Mouse (Mus musculus) liver (tissue): ENCODE measurements around the gene Snrpc.

Source experiments
- DNase-seq: peaks from one replicate; pipeline ENCODE4 v3.0.0-alpha.2; 2020; ENCODE audit warnings: mixed read lengths

The Snrpc gene

GRCm38 (mm10) chr17:27819971-27820567 lies 17.9 kb upstream of the Snrpc start:
- peak; percentile 65 for DNase-seq

GRCm38 (mm10) chr17:27820568-27821406 lies 17.2 kb upstream of the Snrpc start, which contains the start of gene D17Wsu92e:
TSS of gene D17Wsu92e (minus strand) at chr17:27820648.
- peak; percentile 99 for DNase-seq

- DNase-seq: peak; percentile 60
Observed at GRCm38 (mm10) chr17:27821407-27822338, 16.3 kb upstream of the Snrpc start.

GRCm38 (mm10) chr17:27823142-27823905 lies 14.6 kb upstream of the Snrpc start:
- no peak for DNase-seq

- DNase-seq: no peak
Observed at GRCm38 (mm10) chr17:27824941-27825340, 13.0 kb upstream of the Snrpc start.

DNA sequence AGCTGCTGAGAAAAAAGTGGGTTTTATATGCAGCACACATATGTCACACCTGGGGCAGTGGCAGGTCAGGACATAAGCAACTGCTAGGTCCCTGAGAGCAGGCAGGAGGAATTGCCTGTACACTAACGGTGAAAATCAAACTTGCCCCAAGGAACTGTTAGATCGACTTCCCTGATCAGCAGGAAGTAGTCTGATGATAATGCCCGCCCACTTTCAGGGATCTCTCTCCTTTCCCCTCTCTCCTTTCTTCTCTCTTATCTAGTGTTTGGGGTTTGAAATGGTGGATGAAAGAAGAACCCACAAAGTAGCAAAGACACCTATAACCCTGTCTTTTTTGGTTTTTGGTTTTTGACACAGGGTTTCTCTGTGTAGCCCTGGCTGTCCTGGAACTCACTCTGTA lies 12.4 kb upstream of the Snrpc start:
- no peak for DNase-seq

DNA sequence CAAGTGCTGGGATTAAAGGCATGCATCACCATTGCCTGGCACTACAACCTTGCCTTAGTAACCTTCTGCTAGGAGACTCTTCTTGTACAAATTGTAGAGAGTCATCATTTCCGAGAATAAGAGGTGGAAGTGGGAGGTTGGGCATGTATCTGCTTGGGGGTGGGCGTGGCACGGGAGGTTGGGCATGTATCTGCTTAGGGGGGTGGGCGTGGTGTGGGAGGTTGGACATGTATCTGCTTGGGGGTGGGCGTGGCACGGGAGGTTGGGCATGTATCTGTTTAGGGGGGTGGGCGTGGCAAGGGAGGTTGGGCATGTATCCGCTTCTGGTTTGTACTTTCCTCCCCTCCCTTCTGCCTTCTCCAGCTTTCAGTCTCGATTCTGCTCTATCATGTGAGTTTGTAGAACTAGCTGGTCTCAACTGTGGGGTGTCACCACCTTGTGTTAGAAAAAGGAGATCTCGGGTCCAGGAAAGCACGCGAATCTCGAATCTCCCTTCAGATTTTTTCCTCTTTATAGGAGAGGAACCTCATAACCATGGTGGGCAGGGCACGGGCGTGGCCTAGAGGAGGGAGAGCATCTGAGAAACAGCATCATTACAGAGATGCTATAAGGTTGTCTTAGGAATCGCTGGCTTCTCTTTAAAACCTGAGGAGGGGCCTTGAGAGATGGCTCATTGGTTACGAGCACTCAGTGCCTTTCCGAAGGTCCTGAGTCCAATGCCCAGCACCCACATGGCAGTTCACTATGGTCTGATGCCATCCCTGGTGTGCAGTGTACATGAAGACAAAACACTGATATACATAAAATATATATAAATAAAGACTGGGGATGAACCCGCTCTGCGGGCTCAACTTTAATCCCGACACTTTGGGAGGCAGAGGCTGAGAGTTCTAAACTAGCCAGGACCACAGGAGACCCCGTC lies 11.7 kb upstream of the Snrpc start:
- DNase-seq: peak; percentile 94

- DNase-seq: peak; percentile 34
Observed at GRCm38 (mm10) chr17:27826908-27827383, 11.0 kb upstream of the Snrpc start.

GRCm38 (mm10) chr17:27827511-27827910 lies 10.4 kb upstream of the Snrpc start:
- no peak for DNase-seq

GRCm38 (mm10) chr17:27830411-27830810 lies 7.5 kb upstream of the Snrpc start:
- peak; percentile 58 for DNase-seq

DNA sequence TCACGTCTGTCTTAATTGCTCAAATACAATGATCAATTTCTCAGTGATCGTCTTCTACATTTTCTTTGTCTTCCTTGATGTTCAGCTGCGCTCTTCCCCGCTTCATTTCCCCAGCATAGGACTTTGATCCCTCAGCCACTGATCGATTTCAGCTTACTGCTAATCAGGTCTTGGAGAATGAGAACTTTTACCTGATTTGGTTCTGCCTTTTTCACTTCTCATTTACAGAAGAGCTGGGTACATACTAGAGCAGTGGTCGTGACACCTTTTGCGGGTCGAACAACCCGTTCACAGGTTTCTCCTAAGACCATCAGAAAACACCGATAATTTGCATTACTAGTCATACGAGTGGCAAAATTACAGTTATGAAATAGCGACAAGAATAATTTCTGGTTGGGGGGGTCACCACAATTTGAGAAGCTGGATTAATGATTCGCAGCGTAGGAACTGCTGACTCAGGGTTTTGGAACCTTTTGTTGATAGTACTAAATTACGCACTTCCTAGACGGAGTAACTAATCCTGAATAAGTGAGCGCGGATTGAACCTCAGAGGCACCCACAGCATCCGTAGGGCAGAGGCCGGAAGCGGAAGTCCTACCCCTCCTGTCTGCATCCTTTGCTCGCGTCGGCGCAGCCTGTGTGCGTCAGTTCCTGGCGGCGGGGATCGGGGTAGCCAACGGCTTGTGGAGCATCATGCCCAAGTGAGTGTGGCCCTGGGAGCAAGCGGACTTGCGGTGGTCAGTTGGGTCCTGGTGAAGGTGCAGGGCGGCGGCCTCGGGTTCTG lies 1.7 kb downstream of the Snrpc start:
- DNase-seq: peak; percentile 94

DNA sequence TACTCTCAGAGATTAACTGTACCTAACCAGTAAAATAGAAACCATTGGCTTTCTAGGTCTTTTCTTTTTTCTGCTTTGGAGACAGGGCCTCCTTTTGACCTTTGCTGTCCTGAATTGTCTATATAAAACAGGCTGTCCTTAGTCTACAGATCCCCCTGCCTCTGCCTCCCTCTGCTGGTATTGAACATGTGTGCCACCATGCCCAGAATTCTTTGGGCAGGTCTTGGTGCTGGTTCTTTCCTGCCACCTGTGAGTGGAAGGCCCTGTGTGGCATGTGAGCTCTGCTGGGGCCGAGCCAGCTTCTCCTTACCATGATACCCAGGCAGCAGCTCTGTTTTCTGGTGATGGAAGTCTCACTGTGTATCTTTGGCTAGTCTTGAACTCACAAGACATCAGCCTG lies 10.4 kb downstream of the Snrpc start:
- no peak for DNase-seq

GRCm38 (mm10) chr17:27851076-27851475 lies 13.1 kb downstream of the Snrpc start:
- no peak for DNase-seq

DNA sequence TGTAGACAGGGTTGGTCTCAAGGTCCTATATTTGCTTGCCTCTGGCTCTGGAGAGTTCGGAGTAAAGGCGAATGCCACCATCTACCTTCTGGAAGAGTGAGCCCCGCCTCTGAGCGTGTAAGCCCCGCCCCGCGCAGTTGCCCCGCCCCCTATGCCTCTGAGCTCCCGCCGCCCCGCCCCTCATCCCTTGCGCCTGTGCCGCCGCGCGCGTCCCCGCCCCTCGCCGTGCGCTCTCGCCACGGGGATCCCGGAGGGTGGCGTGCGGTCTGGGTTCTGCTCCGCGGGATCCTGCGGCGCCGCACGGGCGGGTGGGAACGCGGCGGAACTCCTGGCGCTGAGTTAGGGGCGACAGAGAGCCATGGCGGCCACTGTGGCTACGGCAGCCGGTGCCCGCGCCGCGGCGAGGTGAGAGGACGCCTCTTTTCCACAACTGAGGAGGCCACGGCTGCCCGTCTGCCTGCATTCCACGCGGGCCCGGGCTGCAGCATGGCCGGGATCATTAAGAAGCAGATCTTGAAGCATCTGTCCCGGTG lies 18.4 kb downstream of the Snrpc start, which contains the start of gene Uhrf1bp1:
TSS of gene Uhrf1bp1 (plus strand) at position 177 of the 533 bp plus-strand sequence.
- peak; percentile 95 for DNase-seq

DNA sequence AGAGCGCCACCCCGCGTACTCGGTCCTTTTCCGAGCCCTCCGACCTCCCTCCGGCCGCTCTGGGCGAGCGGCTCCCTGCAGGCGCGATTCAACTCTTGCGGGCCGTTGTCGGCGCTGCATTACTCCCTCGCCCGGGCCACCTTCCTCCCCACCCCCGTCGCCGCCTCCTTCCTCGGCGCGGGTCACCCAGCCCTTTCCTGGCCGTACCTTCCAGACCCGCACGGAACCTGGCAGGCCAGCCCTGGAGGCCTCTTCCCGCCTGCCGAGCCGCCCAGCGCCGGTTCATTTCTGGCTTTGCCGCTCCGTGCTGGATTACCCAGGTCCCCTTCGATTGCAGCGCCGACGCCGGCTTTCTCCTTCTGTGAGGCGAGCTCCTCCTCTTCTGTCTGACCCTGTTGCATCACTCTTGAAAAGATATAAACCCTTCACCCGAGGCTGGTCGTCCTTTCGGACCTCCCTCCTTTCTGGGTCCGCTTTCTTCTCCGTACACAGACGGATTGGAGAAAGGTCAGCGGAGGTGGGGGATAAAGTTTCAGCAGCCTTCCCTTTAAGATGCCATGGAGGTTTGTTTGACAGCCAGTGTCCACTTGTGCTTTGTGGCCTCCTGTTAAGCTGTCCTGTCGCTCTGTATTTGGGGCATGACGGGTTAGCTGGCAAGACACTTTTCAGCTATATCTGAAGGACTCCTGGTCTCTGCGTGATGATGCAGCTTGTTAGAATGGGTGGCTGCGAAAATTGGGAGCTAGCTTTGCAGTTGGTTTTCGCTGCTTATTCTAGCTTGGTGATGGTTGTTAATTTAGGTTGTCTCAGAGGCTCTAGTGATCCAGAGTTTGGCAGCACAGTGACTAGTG lies 19.1 kb downstream of the Snrpc start:
- DNase-seq: peak; percentile 67

DNA sequence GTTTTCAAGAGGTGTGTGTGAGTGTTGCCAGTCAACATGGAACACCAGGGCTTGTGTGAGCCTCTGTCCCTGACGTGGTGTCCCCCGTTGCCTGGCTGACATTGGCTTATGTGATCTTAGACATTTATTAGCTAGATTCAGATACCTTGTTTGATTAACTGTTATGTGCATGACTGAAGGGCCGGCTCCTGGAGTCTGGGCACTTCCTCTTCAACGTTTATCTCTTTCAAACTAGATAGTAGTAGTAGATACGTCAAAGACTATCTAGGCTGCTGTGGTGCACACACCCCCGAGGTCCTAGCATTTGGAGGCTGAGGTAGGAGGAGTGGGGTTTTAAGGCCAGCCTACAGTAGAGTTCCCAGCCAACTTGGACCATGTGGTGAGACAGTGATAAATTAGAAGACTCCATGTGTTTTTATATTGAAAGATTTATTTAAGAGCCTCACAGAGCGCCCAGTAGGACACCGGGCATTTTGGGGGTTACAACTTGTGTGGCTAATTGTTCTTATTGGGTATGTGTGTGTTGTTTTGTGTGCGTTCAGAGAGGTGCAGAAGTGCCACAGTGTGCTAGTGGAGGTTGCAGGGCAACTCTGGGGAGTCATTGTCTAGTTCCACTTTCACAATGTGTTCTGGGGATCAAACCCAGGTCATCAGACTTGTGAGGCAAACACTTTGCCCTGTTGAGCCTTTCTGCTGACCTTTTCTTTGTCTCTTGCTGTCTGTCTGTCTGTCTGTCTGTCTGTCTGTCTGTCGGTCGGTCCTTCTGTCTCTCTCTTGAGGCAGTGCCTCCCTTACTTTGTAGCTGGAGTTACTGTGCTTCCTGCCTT lies 19.9 kb downstream of the Snrpc start:
- DNase-seq: peak; percentile 34

DNA sequence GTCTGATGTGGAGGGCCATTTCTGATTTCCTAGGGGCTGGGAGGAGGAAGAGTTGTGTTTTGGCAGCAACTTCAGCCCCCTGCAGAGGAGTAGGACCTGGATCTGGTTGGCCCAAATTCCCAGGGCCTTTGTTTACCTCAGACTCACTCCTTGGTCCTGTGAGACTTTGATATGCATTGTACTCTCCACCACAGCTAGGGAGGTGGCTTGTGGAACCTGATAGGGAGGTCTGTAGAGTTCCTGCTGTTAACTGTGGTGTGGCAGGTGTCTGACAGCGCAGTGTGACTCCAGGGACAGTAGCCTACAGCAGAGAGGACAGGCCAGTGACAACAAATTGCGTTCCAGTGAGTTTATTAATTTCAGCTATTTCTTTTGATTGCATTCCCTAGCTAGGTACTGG lies 21.2 kb downstream of the Snrpc start:
- DNase-seq: peak; percentile 55

GRCm38 (mm10) chr17:27865461-27865860 lies 27.5 kb downstream of the Snrpc start:
- no peak for DNase-seq
